Mouse (Mus musculus) ES-Bruce4 (cell line): Measurements from ENCODE around the gene Podxl2. TPM values are rescaled to one million over a fixed set of nuclear protein-coding genes. Genes with fewer than 3 reads are reported as not detected.

Experiments used
- H3K27ac ChIP-seq: 2 replicates; pipeline ENCODE4 v1.5.1; 2012; ENCODE audit warnings: low read length, inconsistent platforms; ENCODE audit not compliant: insufficient read depth
- H3K27me3 ChIP-seq: 2 replicates; pipeline ENCODE4 v1.6.1; 2012; ENCODE audit warnings: mild to moderate bottlenecking, low read length, inconsistent platforms; ENCODE audit not compliant: control insufficient read depth, poor library complexity, insufficient read depth, severe bottlenecking
- H3K36me3 ChIP-seq: 2 replicates; pipeline ENCODE4 v1.6.1; 2012; ENCODE audit warnings: inconsistent platforms, mild to moderate bottlenecking, low read length, moderate library complexity; ENCODE audit not compliant: control insufficient read depth, poor library complexity, insufficient read depth, severe bottlenecking
- H3K4me1 ChIP-seq: one replicate; pipeline ENCODE4 v1.8.1; 2011; ENCODE audit warnings: low read length; ENCODE audit not compliant: control insufficient read depth, insufficient read depth
- H3K4me3 ChIP-seq: 2 replicates; pipeline ENCODE4 v1.5.1; 2011; ENCODE audit warnings: low read depth, mild to moderate bottlenecking, low read length
- H3K9ac ChIP-seq: 2 replicates; pipeline ENCODE4 v1.6.1; 2012; ENCODE audit warnings: low read depth, mild to moderate bottlenecking, inconsistent platforms; ENCODE audit not compliant: poor library complexity, severe bottlenecking
- H3K9me3 ChIP-seq: replicated peaks from 2 replicates; pipeline ENCODE4 v1.6.1; 2012; ENCODE audit warnings: mild to moderate bottlenecking, low read length, inconsistent platforms; ENCODE audit not compliant: control insufficient read depth, poor library complexity, insufficient read depth, severe bottlenecking
- CTCF ChIP-seq: IDR thresholded peaks from one replicate; pipeline ENCODE4 v1.8.1; 2011; ENCODE audit warnings: low read depth, low read length
- EP300 ChIP-seq: IDR thresholded peaks from 2 replicates; pipeline ENCODE4 v1.6.1; 2011; ENCODE audit warnings: low read depth, low read length; ENCODE audit not compliant: insufficient read depth
- POLR2A ChIP-seq: IDR thresholded peaks from one replicate; pipeline ENCODE4 v1.8.1; 2011; ENCODE audit warnings: low read length; ENCODE audit not compliant: insufficient read depth
- polyA plus RNA-seq: library from polyadenylated mRNA; stranded (reverse); fragments of >200 nt; gene quantifications from 2 replicates; pipeline ENCODE4 v1.2.4, GENCODE M21; 2011; ENCODE audit warnings: low read depth; ENCODE audit not compliant: missing spikeins, insufficient read depth, insufficient read length

The Podxl2 gene
- polyA plus RNA-seq, 1 experiment, result 1.2 TPM

DNA sequence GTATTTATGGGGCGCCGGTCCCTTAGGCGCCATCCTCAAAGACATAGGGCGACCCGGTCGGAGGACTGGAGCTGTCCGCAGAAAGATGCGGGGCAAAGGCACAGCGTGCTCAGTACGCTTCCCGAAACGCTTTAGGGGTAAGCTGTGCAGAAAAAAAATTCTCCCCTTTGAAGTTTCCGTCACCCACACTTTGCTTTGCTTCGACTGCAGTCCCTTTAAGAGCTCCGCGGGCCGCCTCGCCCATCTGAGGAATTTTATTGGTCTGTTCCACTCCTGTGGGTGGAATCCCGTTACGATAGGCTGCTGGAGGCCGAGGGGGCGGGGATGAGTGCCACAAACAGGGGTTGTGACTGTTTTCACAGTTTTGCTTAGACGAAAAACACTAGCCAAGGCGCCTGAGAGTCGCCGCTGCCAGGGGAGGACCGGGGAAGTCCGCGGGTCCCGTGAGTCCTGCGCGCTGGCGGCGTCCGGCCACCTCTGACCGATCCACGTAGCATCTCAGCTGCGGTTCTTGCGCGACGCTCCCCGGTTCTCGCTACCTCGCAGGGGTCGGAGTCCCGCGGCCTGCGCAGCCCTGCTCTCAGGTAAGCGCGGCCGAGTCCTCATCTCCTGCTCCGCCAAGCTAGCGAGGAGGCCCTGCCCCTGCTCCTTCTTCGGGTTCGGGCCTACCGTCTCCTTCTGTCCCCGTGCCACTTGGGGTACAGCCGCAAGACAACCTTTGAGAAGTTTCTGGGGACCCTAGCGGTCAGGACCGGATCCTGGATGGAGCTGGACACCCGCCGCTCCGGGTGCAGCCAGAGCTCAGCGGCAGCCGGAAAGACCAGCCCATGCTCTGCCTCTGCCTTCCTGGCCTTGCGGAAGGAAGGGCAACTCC, 27.3 kb upstream of the Podxl2 start, which contains the start of gene Tpra1:
Gene Tpra1, plus strand, starts transcription at position 305 of the 874 bp plus-strand sequence.
- peak within 1 kb of the TSS; percentile 87 for H3K4me3 ChIP-seq
- TF ChIP-seq CTCF, result no peak
- no peak for TF ChIP-seq POLR2A
- no peak for TF ChIP-seq EP300
- peak within 1 kb of the TSS; percentile 16 for H3K27ac ChIP-seq
- no peaks in the 10 kb centered on the region for H3K9me3 ChIP-seq
- peak within 1 kb of the TSS; percentile 72 for H3K9ac ChIP-seq
- no peaks in the 10 kb centered on the region for H3K27me3 ChIP-seq
- H3K4me1 ChIP-seq, result no peaks in the 10 kb centered on the region
- peaks cover under 1% of the 10 kb centered on the region for H3K36me3 ChIP-seq

DNA sequence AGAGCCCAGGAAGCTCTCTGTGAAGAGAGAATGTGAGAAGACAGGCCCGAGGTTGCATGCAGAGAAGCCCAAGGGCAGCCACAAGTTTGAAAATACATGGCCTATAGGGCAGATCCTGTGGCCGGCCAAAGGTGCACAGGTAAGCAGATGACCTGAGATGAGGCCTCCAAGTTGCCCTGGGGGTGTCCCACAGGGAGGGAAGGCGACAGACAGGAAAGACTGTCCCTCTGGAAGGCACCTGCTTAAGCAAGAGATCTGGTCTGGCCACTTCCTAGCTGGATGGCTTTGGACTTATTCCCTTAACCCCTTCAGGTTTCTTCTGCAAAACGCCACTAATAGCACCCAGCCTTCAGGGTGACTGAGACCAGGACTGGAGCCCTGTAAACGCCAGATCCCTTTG, 26.6 kb upstream of the Podxl2 start:
- no peak for TF ChIP-seq EP300
- no peak for TF ChIP-seq POLR2A
- TF ChIP-seq CTCF, result no peak
- Histone ChIP-seq H3K4me1 (no peaks in the 10 kb centered on the region), H3K36me3 (peaks cover 8% of the 10 kb centered on the region), H3K27me3 (no peaks in the 10 kb centered on the region), H3K9me3 (no peaks in the 10 kb centered on the region), H3K9ac (peak overlapping the region; percentile 72), H3K27ac (peak overlapping the region; percentile 16), H3K4me3 (peak overlapping the region; percentile 62)

DNA sequence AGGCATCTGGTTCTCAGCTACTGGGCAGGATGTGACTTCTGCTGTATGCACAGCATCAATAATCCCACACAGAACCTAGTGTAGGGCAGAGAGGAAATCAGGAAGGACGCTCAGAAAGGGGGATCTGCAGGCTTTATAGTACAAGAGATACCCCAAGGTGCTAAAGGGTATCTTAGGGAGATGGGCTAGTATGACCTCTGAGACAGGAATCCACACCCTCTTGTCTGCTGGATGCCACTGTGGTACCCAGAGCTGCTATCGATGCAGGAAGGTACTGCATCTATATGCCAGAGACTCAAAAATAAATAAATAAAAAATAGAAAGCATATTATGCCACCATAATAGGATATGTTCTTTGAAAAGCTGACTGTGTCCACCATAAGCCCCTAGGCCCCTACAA, 24.8 kb upstream of the Podxl2 start:
- Histone ChIP-seq H3K4me3 (no peak overlapping the region), H3K9ac (no peak overlapping the region), H3K36me3 (peaks cover 22% of the 10 kb centered on the region), H3K27me3 (no peaks in the 10 kb centered on the region), H3K4me1 (peaks cover 2% of the 10 kb centered on the region), H3K9me3 (no peaks in the 10 kb centered on the region), H3K27ac (no peak overlapping the region)
- TF ChIP-seq EP300 (no peak), CTCF (no peak), POLR2A (no peak)

DNA sequence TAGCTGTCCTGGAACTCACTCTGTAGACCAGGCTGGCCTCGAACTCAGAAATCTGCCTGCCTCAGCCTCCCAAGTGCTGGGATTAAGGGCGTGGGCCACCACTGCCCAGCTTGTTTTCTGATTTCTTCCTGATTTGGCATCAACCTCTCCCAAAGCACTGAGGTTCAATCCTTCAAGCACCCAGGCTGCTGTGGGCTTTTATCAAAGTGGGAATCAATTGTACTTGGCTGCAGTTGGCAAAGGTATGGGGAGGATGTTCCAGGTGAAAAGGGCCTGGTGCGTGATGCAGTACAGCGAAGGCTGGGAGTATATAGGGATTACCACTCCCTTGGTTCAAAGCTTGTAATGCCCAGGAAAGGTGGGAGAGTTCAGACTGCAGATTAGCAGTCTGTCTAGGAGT, 24.2 kb upstream of the Podxl2 start:
- Histone ChIP-seq H3K9me3 (no peaks in the 10 kb centered on the region), H3K4me1 (peaks cover 2% of the 10 kb centered on the region), H3K27me3 (no peaks in the 10 kb centered on the region), H3K4me3 (no peak overlapping the region), H3K27ac (no peak overlapping the region), H3K9ac (0 out of 2 replicates have a peak overlapping the region, but pooled peaks have one; percentile 10), H3K36me3 (peaks cover 27% of the 10 kb centered on the region)
- TF ChIP-seq EP300 (no peak), CTCF (no peak), POLR2A (no peak)

DNA sequence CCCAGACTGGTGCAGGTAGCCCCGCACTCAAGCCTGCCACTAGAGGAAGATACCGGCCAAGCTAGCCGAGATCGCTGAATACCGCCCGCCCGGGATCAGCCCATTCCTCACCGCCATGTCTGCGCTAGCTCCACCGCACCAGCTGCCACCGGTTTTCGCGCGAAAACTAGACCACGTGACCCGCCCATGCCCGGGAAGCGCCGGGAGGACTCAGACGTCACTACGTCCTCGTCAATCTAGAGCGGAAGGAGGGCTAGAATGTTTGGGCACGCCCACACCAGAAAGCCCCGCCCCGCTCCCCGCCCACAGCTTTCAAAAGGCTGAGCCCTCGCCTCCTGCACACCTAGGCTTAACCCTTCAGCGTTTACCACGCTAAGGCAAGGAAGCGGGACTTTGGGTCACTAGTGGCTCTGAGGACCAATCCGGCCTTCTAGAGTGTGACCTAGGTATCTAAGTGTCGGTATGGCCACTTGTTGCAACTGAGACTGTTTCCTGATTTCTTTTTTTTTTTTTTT, 23.7 kb upstream of the Podxl2 start, which contains the start of gene Mcm2:
Gene Mcm2, minus strand, starts transcription at position 247 of the 515 bp plus-strand sequence.
- H3K4me3 ChIP-seq, result peak within 1 kb of the TSS; percentile 91
- peaks cover 30% of the 10 kb centered on the region for H3K36me3 ChIP-seq
- H3K9ac ChIP-seq, result peak within 1 kb of the TSS; percentile 94
- no peaks in the 10 kb centered on the region for H3K27me3 ChIP-seq
- TF ChIP-seq EP300, result peak; percentile 58; the same call in 1 of the 2 replicates
- TF ChIP-seq POLR2A, result peak; percentile 80
- TF ChIP-seq CTCF, result no peak
- peaks cover 2% of the 10 kb centered on the region for H3K4me1 ChIP-seq
- no peaks in the 10 kb centered on the region for H3K9me3 ChIP-seq
- no peak within 1 kb of the TSS for H3K27ac ChIP-seq

DNA sequence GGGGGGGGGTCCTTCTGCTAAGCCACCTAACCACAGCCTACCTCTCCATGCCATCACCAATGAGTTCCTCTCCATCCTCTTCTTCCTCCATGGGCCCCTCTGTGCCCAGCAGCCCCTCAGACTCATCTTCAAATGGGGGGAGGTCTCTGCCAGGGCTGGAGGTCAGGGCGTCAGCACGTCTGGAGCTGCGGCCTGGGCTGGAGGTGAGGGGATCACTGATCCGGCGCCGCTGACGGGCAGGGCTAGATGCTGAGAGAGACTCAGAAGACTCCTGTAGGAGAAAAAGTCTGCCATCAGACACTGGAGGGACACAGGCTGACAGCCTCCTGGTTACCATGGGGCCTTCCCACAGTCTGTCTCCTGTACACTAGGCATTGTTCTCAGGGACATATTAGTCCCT, 22.4 kb upstream of the Podxl2 start:
- Histone ChIP-seq H3K4me3 (peak overlapping the region; percentile 70), H3K4me1 (peaks cover 2% of the 10 kb centered on the region), H3K36me3 (peaks cover 43% of the 10 kb centered on the region), H3K27ac (no peak overlapping the region), H3K9ac (peak overlapping the region; percentile 94), H3K9me3 (no peaks in the 10 kb centered on the region), H3K27me3 (no peaks in the 10 kb centered on the region)
- TF ChIP-seq POLR2A (no peak), CTCF (no peak), EP300 (no peak)
